Mouse (Mus musculus) cerebellum, adult 2 months (tissue): Measurements from ENCODE around the gene Nme6. TPM values are rescaled to one million over a fixed set of nuclear protein-coding genes. Genes with fewer than 3 reads are reported as not detected.
A peak's percentile ranks its signal among the peaks of the same experiment; 100 is the strongest.

Experiments used
- DNase-seq, 2 experiments: peaks; one replicate each; pipeline ENCODE4 v3.0.0; 2021
- H3K27ac ChIP-seq: fragments of 200-500 bp; 2 replicates; pipeline ENCODE4 v1.5.1; 2012; ENCODE audit warnings: low read length, control low read depth, inconsistent platforms; ENCODE audit not compliant: insufficient read depth
- H3K27me3 ChIP-seq: fragments of 200-500 bp; 2 replicates; pipeline ENCODE4 v1.6.1; 2012; ENCODE audit warnings: inconsistent platforms, mild to moderate bottlenecking, low read length, moderate library complexity; ENCODE audit not compliant: control insufficient read depth, insufficient read depth
- H3K4me1 ChIP-seq: fragments of 200-500 bp; 2 replicates; pipeline ENCODE4 v1.6.1; 2011; ENCODE audit warnings: low read length; ENCODE audit not compliant: control insufficient read depth, insufficient read depth
- H3K4me3 ChIP-seq: fragments of 200-500 bp; replicated peaks from 2 replicates; pipeline ENCODE3; 2011; ENCODE audit warnings: mild to moderate bottlenecking, low read depth, low read length, control low read depth; ENCODE audit not compliant: insufficient read depth
- CTCF ChIP-seq: fragments of 200-500 bp; IDR thresholded peaks from 2 replicates; pipeline ENCODE4 v1.5.1; 2011; ENCODE audit warnings: low read depth, mild to moderate bottlenecking, control low read depth, low read length, moderate library complexity, borderline replicate concordance; ENCODE audit not compliant: insufficient read depth
- POLR2A ChIP-seq: fragments of 200-500 bp; IDR thresholded peaks from 2 replicates; pipeline ENCODE4 v1.6.1; 2011; ENCODE audit warnings: low read length, control low read depth, borderline replicate concordance; ENCODE audit not compliant: insufficient read depth
- WGBS: fragments of 180-500 bp; shearing (Covaris S2); methylation state at CpG from one replicate; pipeline ENCODE4 v1.1.7; 2018; 5-methylcytosine and 5-hydroxymethylcytosine counted together
- polyA plus RNA-seq: library from polyadenylated mRNA; depleted of rRNA; stranded (reverse); fragments of >200 nt; gene quantifications from 2 replicates; pipeline ENCODE4 v1.2.3, GENCODE M21; 2012

Nme6 gene
- polyA plus RNA-seq, 1 experiment, result 20.7 TPM

DNA sequence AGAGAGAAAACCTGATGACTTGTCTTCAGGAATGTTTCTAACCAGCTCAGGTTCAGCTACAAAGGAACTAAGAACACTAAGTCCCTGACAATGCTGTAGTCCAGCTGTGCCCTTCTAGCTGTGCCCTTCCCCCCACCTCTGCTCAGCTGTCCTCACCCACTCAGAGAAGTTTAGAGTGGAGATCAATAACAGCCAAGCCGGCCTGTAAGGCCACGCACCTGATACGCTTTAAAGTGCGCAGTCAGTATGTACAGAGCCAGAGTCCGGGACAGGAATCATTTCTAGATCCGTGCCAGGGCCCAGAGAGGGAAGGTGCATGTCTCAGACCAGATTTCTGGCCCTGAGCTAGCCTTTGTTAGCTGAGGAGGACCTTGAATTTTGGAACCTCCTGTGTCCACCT lies 23.4 kb downstream of the Nme6 start:
- no peak overlapping the region for H3K4me3 ChIP-seq
- no peaks in the 10 kb centered on the region for H3K27me3 ChIP-seq
- DNase-seq, result no peak
- no peaks in the 10 kb centered on the region for H3K4me1 ChIP-seq
- WGBS, result 83% methylated on average over 6 of the region's 6 CpGs
- no peak overlapping the region for H3K27ac ChIP-seq
- TF ChIP-seq CTCF (no peak), POLR2A (no peak)

GRCm38 (mm10) chr9:109862397-109863044 lies 30.0 kb downstream of the Nme6 start:
- Histone ChIP-seq H3K4me1 (no peaks in the 10 kb centered on the region), H3K4me3 (no peak overlapping the region), H3K27ac (no peak overlapping the region), H3K27me3 (no peaks in the 10 kb centered on the region; the same call in 1 of the 2 replicates)
- WGBS, result 12% methylated on average over 20 of the region's 20 CpGs
- TF ChIP-seq CTCF, result peak; percentile 81
- no peak for TF ChIP-seq POLR2A
- DNase-seq, result peak; percentile 46 to 75

DNA sequence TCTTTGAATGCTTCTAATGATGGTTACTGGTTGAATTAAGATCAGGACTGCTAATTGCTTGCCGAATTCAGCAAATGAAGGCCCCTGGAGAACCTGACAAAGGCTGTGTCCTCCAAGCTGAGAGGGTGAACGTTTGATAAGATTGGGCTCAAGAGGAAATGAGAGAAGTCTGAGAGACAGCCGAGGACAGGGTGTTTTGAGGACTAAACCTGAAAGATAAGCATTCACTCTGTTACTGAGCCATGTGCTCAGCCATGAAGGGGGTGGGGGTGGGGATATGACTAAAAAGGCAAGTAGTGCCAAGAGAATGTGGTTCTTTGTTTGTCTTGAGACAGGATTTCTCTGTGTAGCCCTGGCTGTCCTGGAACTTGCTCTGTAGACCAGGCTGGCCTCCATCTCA lies 30.5 kb downstream of the Nme6 start:
- no peak overlapping the region for H3K4me3 ChIP-seq
- DNase-seq, result no peak
- WGBS, result 63% methylated on average over 3 of the region's 3 CpGs
- H3K4me1 ChIP-seq, result no peaks in the 10 kb centered on the region
- TF ChIP-seq CTCF (no peak), POLR2A (no peak)
- no peaks in the 10 kb centered on the region; the same call in 1 of the 2 replicates for H3K27me3 ChIP-seq
- no peak overlapping the region for H3K27ac ChIP-seq

DNA sequence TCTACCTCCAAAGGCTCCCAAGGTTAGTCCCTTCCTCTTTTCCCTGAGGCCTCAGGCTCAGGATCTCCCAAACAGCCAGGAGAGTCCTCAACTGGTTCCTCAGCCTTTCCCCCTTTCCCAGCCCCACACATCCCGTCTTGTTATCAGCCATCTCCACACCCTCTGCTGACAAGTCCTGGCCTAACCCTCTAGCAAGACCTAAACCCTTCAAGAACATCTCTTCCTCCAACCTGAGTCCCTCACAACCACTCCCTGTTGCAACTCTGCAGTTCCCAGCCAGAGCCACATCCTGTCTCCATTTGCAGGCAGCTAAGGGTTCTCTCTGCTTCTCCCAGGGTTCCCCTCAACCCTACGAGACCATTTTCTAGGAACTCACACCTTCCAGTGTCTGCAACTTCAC lies 33.7 kb downstream of the Nme6 start:
- WGBS, result 70% methylated on average over 2 of the region's 2 CpGs
- no peak for DNase-seq
- Histone ChIP-seq H3K4me1 (no peaks in the 10 kb centered on the region), H3K27me3 (no peaks in the 10 kb centered on the region; the same call in 1 of the 2 replicates), H3K27ac (no peak overlapping the region), H3K4me3 (no peak overlapping the region)
- no peak for TF ChIP-seq CTCF
- TF ChIP-seq POLR2A, result no peak

DNA sequence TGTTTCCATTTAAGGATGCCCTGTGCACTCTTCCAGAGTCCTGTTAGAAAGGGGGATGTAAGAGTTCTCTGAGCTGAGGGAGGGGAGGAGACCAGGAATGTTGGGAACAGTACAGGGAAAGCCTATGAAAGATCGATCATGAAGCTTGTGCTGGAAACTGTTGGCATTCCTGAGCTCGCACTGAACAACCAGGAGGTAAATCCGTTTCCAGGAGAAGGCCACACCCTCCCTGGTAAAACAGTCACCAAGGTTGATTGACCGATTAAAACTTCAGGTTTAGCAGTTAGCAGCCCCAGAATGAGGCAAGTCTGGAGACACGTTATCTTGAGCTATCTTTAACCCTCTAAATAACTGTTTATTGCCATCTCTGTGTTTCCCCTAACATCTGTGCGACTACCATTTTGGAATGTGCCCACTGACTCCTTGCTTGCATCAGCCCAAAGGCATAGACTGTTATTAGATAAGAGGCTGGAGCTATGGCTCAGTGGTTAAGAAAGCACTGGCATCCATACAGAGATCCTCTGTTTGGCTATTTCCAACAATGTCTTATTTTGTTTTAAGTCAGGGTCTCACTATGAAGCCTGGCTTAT lies 38.5 kb downstream of the Nme6 start:
- Histone ChIP-seq H3K27me3 (no peaks in the 10 kb centered on the region), H3K4me1 (no peaks in the 10 kb centered on the region), H3K4me3 (no peak overlapping the region), H3K27ac (no peak overlapping the region)
- TF ChIP-seq CTCF (no peak), POLR2A (no peak)
- DNase-seq, result no peak
- 51% methylated on average over 6 of the region's 6 CpGs for whole genome bisulfite sequencing

GRCm38 (mm10) chr9:109874797-109875691 lies 42.5 kb downstream of the Nme6 start, which contains the start of gene Cdc25a:
TSS of gene Cdc25a (plus strand) at chr9:109875579.
- Histone ChIP-seq H3K27ac (peak within 1 kb of the TSS; percentile 53), H3K4me3 (peak within 1 kb of the TSS; percentile 88), H3K4me1 (peaks cover 5% of the 10 kb centered on the region; the same call in 1 of the 2 replicates), H3K27me3 (no peaks in the 10 kb centered on the region)
- DNase-seq, result peak; percentile 98 to 99
- no peak for TF ChIP-seq POLR2A
- no peak; the same call in 1 of the 2 replicates for TF ChIP-seq CTCF
- WGBS, result 7% methylated on average over 33 of the region's 33 CpGs

- peak; percentile 79 to 82 for DNase-seq
- H3K27ac ChIP-seq, result peak overlapping the region; percentile 53
- H3K27me3 ChIP-seq, result no peaks in the 10 kb centered on the region
- H3K4me1 ChIP-seq, result peaks cover 5% of the 10 kb centered on the region; the same call in 1 of the 2 replicates
- TF ChIP-seq POLR2A (no peak; the same call in 1 of the 2 replicates), CTCF (no peak)
- peak overlapping the region; percentile 88 for H3K4me3 ChIP-seq
- WGBS, result 1% methylated on average over 75 of the region's 76 CpGs
Observed at GRCm38 (mm10) chr9:109875695-109876601, 43.4 kb downstream of the Nme6 start.
